Mouse (Mus musculus) midbrain, embryonic 10.5 days (tissue): Measurements from ENCODE around the gene Dolk. TPM values are rescaled to one million over a fixed set of nuclear protein-coding genes. Genes with fewer than 3 reads are reported as not detected.

Experiments
- DNase-seq: peaks from one replicate; pipeline ENCODE4 v3.0.0-alpha.2; 2017; ENCODE audit warnings: low spot score
- H3K27ac ChIP-seq: fragments of 300-500 bp; sonication (generic); replicated peaks from 2 replicates; pipeline ENCODE4 v1.5.1; 2016; ENCODE audit warnings: mild to moderate bottlenecking
- H3K27me3 ChIP-seq: fragments of 300-500 bp; sonication (generic); 2 replicates; pipeline ENCODE4 v1.6.1; 2016; ENCODE audit warnings: low read depth, mild to moderate bottlenecking; ENCODE audit not compliant: poor library complexity, severe bottlenecking
- H3K36me3 ChIP-seq: fragments of 300-500 bp; sonication (generic); 2 replicates; pipeline ENCODE4 v1.6.1; 2016; ENCODE audit warnings: mild to moderate bottlenecking, moderate library complexity
- H3K4me1 ChIP-seq: fragments of 300-500 bp; sonication (generic); 2 replicates; pipeline ENCODE4 v1.6.1; 2016
- H3K4me3 ChIP-seq: fragments of 300-500 bp; sonication (generic); 2 replicates; pipeline ENCODE4 v1.5.1; 2016; ENCODE audit warnings: mild to moderate bottlenecking, moderate library complexity
- H3K9me3 ChIP-seq: fragments of 300-500 bp; sonication (generic); replicated peaks from 2 replicates; pipeline ENCODE4 v1.6.1; 2016; ENCODE audit warnings: mild to moderate bottlenecking
- WGBS: fragments of 180-500 bp; shearing (Covaris S2); methylation state at CpG from one replicate; pipeline ENCODE4 v1.1.7; 2016; 5-methylcytosine and 5-hydroxymethylcytosine counted together
- polyA plus RNA-seq: library from polyadenylated mRNA; unstranded; fragments of >200 nt; fragmentation: Nextera tagmentation; extraction: Ambion mirVana; gene quantifications from 2 replicates; pipeline ENCODE4 v1.2.1, GENCODE M21; 2016

Gene Dolk
- polyA plus RNA-seq, 1 experiment from 2014 or later = 27.3 TPM

DNA sequence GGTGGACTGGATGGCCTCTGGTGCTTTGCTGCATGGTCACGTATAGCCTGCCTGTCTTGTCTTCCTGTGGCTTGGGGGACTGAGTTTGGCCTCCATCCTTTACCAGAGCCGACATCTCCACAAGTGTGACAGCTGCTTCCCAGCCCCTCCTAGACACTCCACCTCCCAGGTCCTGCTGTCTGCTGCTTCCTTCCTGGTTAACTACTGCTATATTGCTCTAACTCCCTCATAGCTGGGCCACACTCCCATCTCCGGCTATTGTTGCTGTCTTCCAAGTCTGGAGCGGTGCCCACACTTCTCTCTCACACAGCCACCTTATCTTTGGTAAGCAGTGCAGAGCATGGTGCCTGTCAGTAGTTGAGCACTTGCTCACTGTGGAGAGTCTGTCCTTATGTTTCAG, 46.4 kb downstream of the Dolk start:
- DNase-seq = no peak
- Histone ChIP-seq H3K4me1 (peaks cover 31% of the 10 kb centered on the region), H3K36me3 (peaks cover 54% of the 10 kb centered on the region), H3K27ac (no peak overlapping the region), H3K9me3 (no peaks in the 10 kb centered on the region), H3K4me3 (peak overlapping the region; percentile 97; the same call in 1 of the 2 replicates), H3K27me3 (no peaks in the 10 kb centered on the region)
- WGBS = 83% methylated on average over 4 of the region's 4 CpGs

DNA sequence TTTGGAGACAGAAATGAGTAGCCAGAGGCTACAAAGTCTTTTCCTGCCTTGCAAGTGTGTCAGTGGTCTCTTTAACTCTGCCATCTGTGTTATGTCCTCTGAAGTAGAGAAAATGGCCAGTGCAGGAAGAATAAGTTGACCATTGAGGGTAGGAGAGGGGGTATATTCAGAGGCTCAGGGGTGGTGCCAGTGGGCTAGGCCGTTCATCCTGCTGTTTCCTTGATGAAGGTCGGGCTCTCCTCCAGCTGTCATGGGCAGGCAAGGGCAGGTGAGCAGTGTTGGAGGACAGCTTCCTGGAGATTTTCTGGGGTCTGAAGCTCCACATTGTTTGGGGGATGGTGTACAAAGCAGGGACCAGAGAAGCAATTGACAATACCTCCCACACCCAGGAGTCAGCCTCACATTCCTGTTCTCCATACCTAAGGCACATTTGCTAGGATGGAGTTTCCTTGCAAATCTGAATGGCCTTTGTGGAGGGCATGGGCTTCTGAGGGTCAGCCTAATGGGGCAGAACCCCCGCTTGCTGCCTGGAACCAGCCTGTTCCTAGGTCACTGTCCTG, 47.1 kb downstream of the Dolk start:
- no peak for DNase-seq
- H3K27ac ChIP-seq = peak overlapping the region; percentile 95; the same call in 1 of the 2 replicates
- H3K4me3 ChIP-seq = peak overlapping the region; percentile 97
- peaks cover 31% of the 10 kb centered on the region for H3K4me1 ChIP-seq
- H3K27me3 ChIP-seq = no peaks in the 10 kb centered on the region
- WGBS = 80% methylated on average over 3 of the region's 3 CpGs
- peaks cover 46% of the 10 kb centered on the region for H3K36me3 ChIP-seq
- H3K9me3 ChIP-seq = no peaks in the 10 kb centered on the region

DNA sequence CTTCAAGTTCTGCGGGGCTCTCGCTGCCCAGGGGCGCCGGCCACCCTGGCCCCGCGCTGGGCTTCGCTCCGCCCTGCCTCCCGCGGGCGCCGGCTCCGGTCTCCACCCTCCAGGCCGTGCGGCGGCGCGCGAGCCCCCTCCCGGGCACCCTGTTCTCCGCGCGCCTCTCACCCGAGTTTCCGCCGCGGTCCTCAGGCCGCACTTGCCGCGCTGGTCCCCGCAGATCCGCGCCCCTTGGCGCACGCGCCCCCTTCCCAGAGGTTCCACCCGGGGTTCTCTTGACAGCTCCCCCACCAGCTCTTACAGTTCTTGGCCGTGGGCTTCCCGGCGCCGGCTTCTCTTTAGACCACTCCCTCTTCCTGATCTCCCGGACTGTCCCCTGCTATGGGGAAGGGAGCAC, 48.3 kb downstream of the Dolk start:
- peak overlapping the region; percentile 97 for H3K4me3 ChIP-seq
- H3K36me3 ChIP-seq = peaks cover 35% of the 10 kb centered on the region
- under 1% methylated on average over 42 of the region's 42 CpGs for WGBS
- no peak for DNase-seq
- H3K27ac ChIP-seq = peak overlapping the region; percentile 95
- peaks cover 31% of the 10 kb centered on the region for H3K4me1 ChIP-seq
- H3K27me3 ChIP-seq = no peaks in the 10 kb centered on the region
- H3K9me3 ChIP-seq = no peaks in the 10 kb centered on the region

DNA sequence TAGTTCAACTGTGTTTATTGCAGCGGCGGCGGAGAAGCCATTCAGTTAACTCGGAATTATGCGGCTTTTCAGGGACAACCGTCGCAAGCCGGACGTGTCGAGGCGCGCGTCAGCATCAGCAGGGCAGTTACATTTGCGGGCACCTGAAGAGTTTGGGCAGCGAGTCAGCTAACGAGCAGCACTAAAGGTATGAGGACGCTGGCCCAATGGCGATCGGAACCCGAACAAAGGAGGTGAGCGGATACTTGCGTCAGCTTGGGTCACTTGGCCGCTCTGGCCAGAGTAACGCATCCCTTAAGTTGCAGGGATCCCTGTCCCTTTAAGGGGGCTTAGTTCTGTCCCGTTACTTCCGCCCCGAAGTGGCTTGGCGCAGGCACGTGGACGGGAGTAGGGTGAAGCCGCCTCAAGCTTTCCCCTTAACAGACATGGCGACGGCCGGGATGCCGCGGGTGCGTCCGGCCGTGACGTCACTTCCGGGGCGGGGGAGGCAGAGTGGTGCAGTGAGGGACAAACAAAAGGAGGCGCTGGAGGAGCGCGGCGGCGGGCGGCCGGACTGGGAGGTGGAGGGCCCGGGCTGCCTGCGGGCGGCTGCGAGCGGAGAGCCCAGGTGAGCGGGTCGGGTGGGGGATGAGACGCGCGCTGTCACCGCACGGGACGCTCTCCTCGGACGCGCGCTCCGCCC, 48.8 kb downstream of the Dolk start, which contains the start of gene Lrrc8a:
TSS of gene Lrrc8a (plus strand) at position 517 of the 682 bp plus-strand sequence.
- under 1% methylated on average over 67 of the region's 67 CpGs for WGBS
- peak within 1 kb of the TSS; percentile 95 for H3K27ac ChIP-seq
- peaks cover 31% of the 10 kb centered on the region for H3K4me1 ChIP-seq
- peak; percentile 100 for DNase-seq
- H3K4me3 ChIP-seq = peak within 1 kb of the TSS; percentile 97
- peaks cover 29% of the 10 kb centered on the region for H3K36me3 ChIP-seq
- no peaks in the 10 kb centered on the region for H3K27me3 ChIP-seq
- H3K9me3 ChIP-seq = no peaks in the 10 kb centered on the region

DNA sequence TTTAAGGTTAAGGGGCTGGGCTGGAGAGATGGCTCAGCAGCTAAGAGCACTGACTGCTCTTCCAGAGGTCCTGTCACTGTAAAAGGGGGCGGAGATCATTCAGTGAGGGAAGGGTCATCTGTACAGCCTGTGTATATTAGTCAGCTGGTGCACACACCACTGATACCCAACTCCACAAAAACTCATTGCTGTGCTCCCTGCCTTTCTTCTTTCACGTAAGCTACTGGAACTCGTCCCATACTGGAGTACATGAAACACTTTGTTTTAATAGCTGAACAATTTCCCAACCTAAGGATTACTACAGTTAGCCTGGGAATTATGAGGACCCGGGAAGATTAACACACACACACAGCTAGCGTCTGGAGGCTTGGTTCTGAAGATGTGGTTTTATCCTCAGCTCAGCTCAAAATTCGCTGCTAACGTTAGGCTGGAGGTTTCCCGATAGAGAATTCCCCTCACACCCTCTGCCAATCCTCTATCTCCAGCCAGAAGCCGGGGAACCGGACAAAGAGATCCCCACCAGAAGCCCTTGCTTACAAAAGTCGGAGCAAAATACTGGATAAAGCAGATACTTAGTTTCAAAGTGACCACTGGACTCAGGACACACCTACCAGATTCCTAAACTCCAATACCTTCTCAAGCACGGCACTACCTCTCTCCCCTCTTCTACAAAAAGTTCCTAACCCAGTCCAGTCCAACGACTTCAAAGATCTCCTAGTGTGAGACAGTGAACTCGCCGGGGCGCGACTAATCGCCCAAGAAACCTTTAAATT, 49.5 kb downstream of the Dolk start:
- DNase-seq = peak; percentile 39
- Histone ChIP-seq H3K36me3 (peaks cover 22% of the 10 kb centered on the region), H3K4me1 (peaks cover 31% of the 10 kb centered on the region), H3K9me3 (no peaks in the 10 kb centered on the region), H3K27ac (peak overlapping the region; percentile 95), H3K27me3 (no peaks in the 10 kb centered on the region), H3K4me3 (peak overlapping the region; percentile 97)
- WGBS = 8% methylated on average over 18 of the region's 18 CpGs

DNA sequence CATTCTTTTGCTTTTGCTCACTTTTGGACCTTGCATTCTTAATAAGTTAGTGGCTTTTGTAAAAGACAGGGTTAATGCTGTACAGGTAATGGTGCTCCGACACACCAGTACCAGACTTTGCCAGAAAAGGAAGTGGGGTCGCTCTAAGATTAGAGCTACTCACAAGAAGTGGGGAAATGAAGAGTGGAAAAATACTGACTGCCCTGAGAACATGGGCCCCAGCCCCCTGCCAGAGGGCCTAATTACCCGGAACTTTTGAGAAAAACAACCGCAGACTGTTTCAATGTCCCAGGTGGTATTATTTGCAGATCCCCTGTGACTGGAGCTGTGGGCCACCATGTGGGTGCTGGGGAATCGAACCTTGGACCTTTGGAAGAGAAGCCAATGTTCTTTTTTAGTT, 50.5 kb downstream of the Dolk start:
- H3K9me3 ChIP-seq = peaks cover 9% of the 10 kb centered on the region; the same call in 1 of the 2 replicates
- peaks cover 12% of the 10 kb centered on the region for H3K36me3 ChIP-seq
- no peaks in the 10 kb centered on the region for H3K27me3 ChIP-seq
- 92% methylated on average over 5 of the region's 5 CpGs for WGBS
- no peak overlapping the region for H3K27ac ChIP-seq
- peaks cover 31% of the 10 kb centered on the region for H3K4me1 ChIP-seq
- H3K4me3 ChIP-seq = no peak overlapping the region
- no peak for DNase-seq

Other genes with a start within 250 kb of the Dolk start
- gene Wdr34, start 237.5 kb downstream of the Dolk start, polyA plus RNA-seq = 26.6 and 30.5 TPM in 2 replicates
- 777 and 858 TPM in 2 replicates for gene Set, start 229.0 kb downstream of the Dolk start, polyA plus RNA-seq
- 12.1 and 13.5 TPM in 2 replicates for gene Pkn3, start 208.7 kb downstream of the Dolk start, polyA plus RNA-seq
- 36.8 and 41.9 TPM in 2 replicates for gene Zdhhc12, start 192.7 kb downstream of the Dolk start, polyA plus RNA-seq
- gene Zer1, start 161.7 kb downstream of the Dolk start, polyA plus RNA-seq = 6.0 and 8.3 TPM in 2 replicates
- gene Tbc1d13, start 152.6 kb downstream of the Dolk start, polyA plus RNA-seq = 6.0 and 6.3 TPM in 2 replicates
- 16.9 and 18.6 TPM in 2 replicates for gene Endog, start 114.8 kb downstream of the Dolk start, polyA plus RNA-seq
- gene Spout1, start 107.9 kb downstream of the Dolk start, polyA plus RNA-seq = 88.5 and 89.0 TPM in 2 replicates
- 8.3 and 10.6 TPM in 2 replicates for gene Kyat1, start 80.5 kb downstream of the Dolk start, polyA plus RNA-seq
- gene Lrrc8a, start 48.6 kb downstream of the Dolk start, polyA plus RNA-seq = 40.8 and 43.7 TPM in 2 replicates
- 0.10 TPM in 2 replicates for gene Gm28035, start 45.8 kb downstream of the Dolk start, polyA plus RNA-seq
- gene Phyhd1, start 20.1 kb downstream of the Dolk start, polyA plus RNA-seq = 2.7 and 4.7 TPM in 2 replicates
- gene Gm28038, start 5.3 kb downstream of the Dolk start, polyA plus RNA-seq = not detected in 2 replicates
- gene Nup188, start 63 bp upstream of the Dolk start, polyA plus RNA-seq = 55.4 and 57.7 TPM in 2 replicates
- gene Sh3glb2, start 73.0 kb upstream of the Dolk start, polyA plus RNA-seq = 70.7 and 84.7 TPM in 2 replicates
- 27.8 and 29.6 TPM in 2 replicates for gene Miga2, start 77.9 kb upstream of the Dolk start, polyA plus RNA-seq
- gene Dolpp1, start 105.9 kb upstream of the Dolk start, polyA plus RNA-seq = 53.2 and 62.7 TPM in 2 replicates
- gene Crat, start 129.5 kb upstream of the Dolk start, polyA plus RNA-seq = 22.5 and 23.7 TPM in 2 replicates
- gene Ptpa, start 129.7 kb upstream of the Dolk start, polyA plus RNA-seq = 151 and 152 TPM in 2 replicates
- 2.0 and 2.3 TPM in 2 replicates for gene Ier5l, start 187.9 kb upstream of the Dolk start, polyA plus RNA-seq